Mouse (Mus musculus) hematopoietic multipotent progenitor cell, adult 10-12 weeks (in vitro differentiated cells): Measurements from ENCODE around the gene Nup93. TPM values are rescaled to one million over a fixed set of nuclear protein-coding genes. Genes with fewer than 3 reads are reported as not detected.

Experiments
- polyA plus RNA-seq: library from polyadenylated mRNA; stranded (reverse); fragments of >175 nt; gene quantifications from 2 replicates; pipeline ENCODE4 v1.2.3, GENCODE M21; 2012; ENCODE audit warnings: low replicate concordance

Nup93 gene
- 2.2 and 3.1 TPM in 2 replicates for polyA plus RNA-seq

GRCm38 (mm10) chr8:94214252-94215173, at the start of gene Nup93:
TSS of gene Nup93 (plus strand) at chr8:94214564.

GRCm38 (mm10) chr8:94172075-94172808, 42.1 kb upstream of the Nup93 start, which contains the start of gene Mt2:
TSS of gene Mt2 (plus strand) at chr8:94172664.

GRCm38 (mm10) chr8:94178857-94179712, 35.3 kb upstream of the Nup93 start, which contains the start of gene Mt1:
TSS of gene Mt1 (plus strand) at chr8:94179082.

GRCm38 (mm10) chr8:94328932-94329728, 114.8 kb downstream of the Nup93 start, which contains the start of gene Slc12a3:
TSS of gene Slc12a3 (plus strand) at chr8:94329201.

Other genes with a start within 250 kb of the Nup93 start
- gene Amfr, start 201.7 kb upstream of the Nup93 start, polyA plus RNA-seq = 48.5 and 56.3 TPM in 2 replicates
- gene Nudt21, start 177.5 kb upstream of the Nup93 start, polyA plus RNA-seq = 171 and 284 TPM in 2 replicates
- 3.6 and 9.3 TPM in 2 replicates for gene Ogfod1, start 177.4 kb upstream of the Nup93 start, polyA plus RNA-seq
- 2.6 and 4.5 TPM in 2 replicates for gene Bbs2, start 115.6 kb upstream of the Nup93 start, polyA plus RNA-seq
- gene Mt4, start 77.4 kb upstream of the Nup93 start, polyA plus RNA-seq = not detected in 2 replicates
- not detected in 2 replicates for gene Mt3, start 62.0 kb upstream of the Nup93 start, polyA plus RNA-seq
- gene Mt2, start 41.9 kb upstream of the Nup93 start, polyA plus RNA-seq = 17.2 and 80.3 TPM in 2 replicates
- gene Mt1, start 35.5 kb upstream of the Nup93 start, polyA plus RNA-seq = 5.3 and 58.6 TPM in 2 replicates
- gene Slc12a3, start 114.6 kb downstream of the Nup93 start, polyA plus RNA-seq = 0.43 and 0.47 TPM in 2 replicates
- gene Herpud1, start 171.9 kb downstream of the Nup93 start, polyA plus RNA-seq = 141 and 148 TPM in 2 replicates
- gene Nlrc5, start 219.8 kb downstream of the Nup93 start, polyA plus RNA-seq = 58.0 and 182 TPM in 2 replicates